Mouse (Mus musculus) neural tube, embryonic 11.5 days (tissue): ENCODE measurements around the gene Papln. TPM values are rescaled to one million over a fixed set of nuclear protein-coding genes. Genes with fewer than 3 reads are reported as not detected.

Experiments used
- ATAC-seq: fragments of 200-750 bp; cut with Nextera tagmentation; 2 replicates; pipeline ENCODE4 v1.8.0; 2017; ENCODE audit warnings: moderate number of reproducible peaks, mild to moderate bottlenecking, moderate TSS enrichment, moderate library complexity; ENCODE audit not compliant: insufficient read depth, low FRiP score, low TSS enrichment
- DNase-seq: peaks from one replicate; pipeline ENCODE4 v3.0.0-alpha.2; 2015; ENCODE audit warnings: low spot score
- H3K27ac ChIP-seq: fragments of 300-500 bp; sonication (generic); 2 replicates; pipeline ENCODE4 v1.5.1; 2014; ENCODE audit warnings: low read depth, mild to moderate bottlenecking, low read length
- H3K27me3 ChIP-seq: fragments of 300-500 bp; sonication (generic); 2 replicates; pipeline ENCODE4 v1.6.1; 2014; ENCODE audit warnings: mild to moderate bottlenecking, low read length, mixed read lengths; ENCODE audit not compliant: control insufficient read depth, insufficient read depth
- H3K36me3 ChIP-seq: fragments of 300-500 bp; sonication (generic); 2 replicates; pipeline ENCODE4 v1.6.1; 2014; ENCODE audit warnings: mild to moderate bottlenecking, low read length, moderate library complexity, mixed read lengths; ENCODE audit not compliant: control insufficient read depth, insufficient read depth
- H3K4me1 ChIP-seq: fragments of 300-500 bp; sonication (generic); 2 replicates; pipeline ENCODE4 v1.6.1; 2014; ENCODE audit warnings: low read length, mixed read lengths; ENCODE audit not compliant: control insufficient read depth, insufficient read depth
- H3K4me2 ChIP-seq: fragments of 300-500 bp; sonication (generic); 2 replicates; pipeline ENCODE4 v1.6.1; 2014; ENCODE audit warnings: low read depth, mild to moderate bottlenecking, moderate library complexity
- H3K4me3 ChIP-seq: fragments of 300-500 bp; sonication (generic); 2 replicates; pipeline ENCODE4 v1.5.1; 2014; ENCODE audit warnings: low read depth, low read length
- H3K9ac ChIP-seq: fragments of 300-500 bp; sonication (generic); 2 replicates; pipeline ENCODE4 v1.6.1; 2014; ENCODE audit warnings: mild to moderate bottlenecking, low read length
- H3K9me3 ChIP-seq: fragments of 300-500 bp; sonication (generic); 2 replicates; pipeline ENCODE4 v1.6.1; 2016; ENCODE audit warnings: low read length; ENCODE audit not compliant: control insufficient read depth
- WGBS: fragments of 180-500 bp; shearing (Covaris S2); extraction: QIAGEN DNeasy Blood & Tissue Kit; methylation state at CpG from one replicate; pipeline ENCODE4 v1.1.7; 2014; 5-methylcytosine and 5-hydroxymethylcytosine counted together
- polyA plus RNA-seq: library from polyadenylated mRNA; unstranded; fragments of >200 nt; fragmentation: Nextera tagmentation; extraction: Ambion mirVana; gene quantifications from 2 replicates; pipeline ENCODE4 v1.2.1, GENCODE M21; 2014

Papln gene
- polyA plus RNA-seq, result 0.07 and 0.09 TPM in 2 replicates

DNA sequence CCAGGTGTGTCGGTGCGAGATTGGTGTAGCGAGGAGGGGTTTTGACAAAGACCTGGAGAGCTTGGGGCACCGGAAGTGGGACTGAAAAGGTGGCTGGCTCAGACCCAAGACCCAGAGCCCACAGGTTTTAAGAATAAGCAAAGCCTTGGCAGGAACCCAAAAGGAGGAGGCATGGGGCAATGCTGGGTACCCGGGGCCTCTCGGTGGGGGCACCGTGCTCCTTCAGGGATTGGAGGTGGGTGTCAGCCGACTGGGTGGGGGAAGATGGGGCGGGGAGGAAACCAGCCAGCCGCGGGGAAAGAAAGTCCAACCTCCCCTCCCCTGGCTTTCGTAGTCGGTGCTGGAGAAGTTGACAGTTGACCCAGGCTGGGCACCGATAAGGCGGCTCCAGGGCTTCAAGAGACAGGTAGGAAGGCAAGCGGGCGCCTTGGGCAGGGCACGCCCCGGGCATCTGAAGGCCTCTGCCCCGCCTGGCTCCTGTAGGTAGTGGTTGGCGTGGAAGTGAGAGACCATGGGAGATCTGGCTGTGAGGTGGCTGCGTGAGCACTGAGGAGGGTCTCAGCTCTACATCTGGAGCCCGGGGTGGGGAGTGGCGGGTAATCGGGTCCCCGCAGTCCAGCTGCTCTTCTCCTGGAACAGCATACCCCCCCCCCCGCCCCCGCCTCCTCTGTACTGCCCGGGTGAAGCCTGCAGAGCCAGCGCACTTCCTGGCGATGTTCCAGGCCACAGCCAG is at the start of gene Papln:
TSS of gene Papln (plus strand) at position 324 of the 733 bp plus-strand sequence.
- peaks cover 16% of the 10 kb centered on the region for H3K4me1 ChIP-seq
- peak within 1 kb of the TSS; percentile 44 for H3K4me2 ChIP-seq
- no peaks in the 10 kb centered on the region for H3K9me3 ChIP-seq
- 0 out of 2 replicates have a peak within 1 kb of the TSS, but pooled peaks have one; percentile 10 for H3K9ac ChIP-seq
- ATAC-seq, result no peak
- 15% methylated on average over 28 of the region's 31 CpGs for WGBS
- no peaks in the 10 kb centered on the region for H3K36me3 ChIP-seq
- no peaks in the 10 kb centered on the region; the same call in 1 of the 2 replicates for H3K27me3 ChIP-seq
- no peak within 1 kb of the TSS for H3K27ac ChIP-seq
- no peak for DNase-seq
- H3K4me3 ChIP-seq, result peak within 1 kb of the TSS; percentile 12; the same call in 1 of the 2 replicates

DNA sequence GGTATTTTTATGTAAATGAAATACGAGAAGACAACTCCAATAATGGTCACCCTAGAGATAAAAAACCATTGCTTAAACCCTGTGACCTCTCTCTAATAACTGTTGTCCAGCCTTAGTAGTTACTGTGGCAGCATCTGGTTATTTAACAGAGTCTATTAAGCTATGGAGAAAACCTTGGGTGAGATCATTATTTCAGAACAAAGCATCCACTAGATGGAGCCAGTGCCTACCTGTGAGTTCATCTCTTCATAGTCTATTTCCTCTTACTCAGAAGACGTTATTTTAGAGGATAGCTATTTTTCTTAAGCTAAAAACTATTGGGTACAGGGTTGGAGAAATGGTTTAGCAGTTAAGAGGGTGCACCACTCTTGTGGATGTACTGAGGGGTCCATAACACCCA is 49.7 kb upstream of the Papln start:
- no peaks in the 10 kb centered on the region for H3K9me3 ChIP-seq
- H3K36me3 ChIP-seq, result peaks cover 10% of the 10 kb centered on the region

DNA sequence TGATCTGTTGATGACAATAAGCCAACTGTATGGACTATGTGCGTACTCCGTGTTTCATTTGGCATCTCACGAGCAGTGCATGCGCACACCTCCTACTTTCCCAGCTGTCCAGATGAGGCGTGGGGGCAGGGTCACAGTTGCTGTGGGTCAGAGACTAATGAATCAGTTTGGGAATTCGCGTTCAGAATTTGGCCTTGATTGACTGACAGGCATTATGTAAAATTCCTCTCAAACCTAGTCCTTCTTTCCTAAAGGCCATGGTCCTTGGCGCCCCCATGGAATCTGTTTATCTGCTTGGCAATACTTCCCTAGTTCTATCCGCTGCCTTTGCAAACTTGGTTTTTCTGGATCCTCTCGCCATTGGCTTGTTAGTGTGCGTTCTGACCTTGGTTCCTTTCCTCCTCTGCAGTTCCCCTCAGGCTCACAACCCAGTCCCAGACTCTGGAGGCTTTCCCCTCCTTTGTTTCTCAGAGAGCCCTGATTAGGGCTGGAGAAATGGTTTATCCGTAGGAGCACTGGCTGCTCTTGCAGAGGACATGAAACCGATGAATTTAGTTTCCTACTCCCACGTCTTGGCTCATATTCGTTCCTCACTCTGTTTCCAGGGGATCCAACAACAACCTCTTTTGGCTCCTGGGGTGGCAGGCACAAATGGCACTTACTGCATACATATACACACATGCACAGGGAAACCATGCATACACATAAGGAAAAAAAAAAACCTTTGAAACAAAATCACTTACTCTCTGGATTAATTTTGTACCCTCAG is 46.8 kb upstream of the Papln start:
- Histone ChIP-seq H3K9me3 (no peaks in the 10 kb centered on the region), H3K4me2 (no peak overlapping the region), H3K36me3 (peaks cover 12% of the 10 kb centered on the region), H3K4me1 (no peaks in the 10 kb centered on the region), H3K9ac (no peak overlapping the region), H3K4me3 (no peak overlapping the region), H3K27ac (no peak overlapping the region), H3K27me3 (no peaks in the 10 kb centered on the region)
- DNase-seq (no peak), ATAC-seq (no peak)
- 90% methylated on average over 15 of the region's 15 CpGs for WGBS

More for the DNA sequence above, 49.7 kb upstream of the Papln start:
- WGBS, result 67% methylated on average over 2 of the region's 2 CpGs
- Histone ChIP-seq H3K4me2 (no peak overlapping the region), H3K4me3 (no peak overlapping the region), H3K27ac (no peak overlapping the region), H3K4me1 (no peaks in the 10 kb centered on the region), H3K27me3 (no peaks in the 10 kb centered on the region), H3K9ac (no peak overlapping the region)
- peak; percentile 28 for DNase-seq
- ATAC-seq, result no peak

DNA sequence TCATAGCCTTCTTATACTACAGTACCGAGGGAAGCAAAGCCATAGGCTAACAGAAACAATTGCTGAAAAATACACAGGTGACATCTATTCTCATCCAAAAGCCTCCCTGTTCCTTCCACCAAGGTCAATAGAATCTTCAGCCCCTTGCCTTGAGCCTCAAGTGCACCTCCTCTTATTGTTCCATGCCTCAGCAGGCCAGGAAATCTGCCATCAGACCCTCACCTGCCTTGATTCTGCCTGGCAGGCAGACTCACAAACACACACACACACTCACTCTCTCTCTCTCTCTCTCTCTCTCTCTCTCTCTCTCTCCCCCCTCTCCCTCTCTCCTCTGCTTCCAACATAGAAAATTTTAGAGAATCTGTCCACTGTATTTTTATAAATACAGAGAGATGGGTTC is 44.0 kb upstream of the Papln start:
- Histone ChIP-seq H3K27ac (no peak overlapping the region), H3K4me3 (no peak overlapping the region), H3K36me3 (peaks cover 13% of the 10 kb centered on the region), H3K9ac (no peak overlapping the region), H3K4me2 (no peak overlapping the region), H3K4me1 (no peaks in the 10 kb centered on the region), H3K27me3 (no peaks in the 10 kb centered on the region), H3K9me3 (no peaks in the 10 kb centered on the region)
- WGBS, result 78% methylated on average over 1 of the region's 1 CpGs
- DNase-seq (no peak), ATAC-seq (no peak)

DNA sequence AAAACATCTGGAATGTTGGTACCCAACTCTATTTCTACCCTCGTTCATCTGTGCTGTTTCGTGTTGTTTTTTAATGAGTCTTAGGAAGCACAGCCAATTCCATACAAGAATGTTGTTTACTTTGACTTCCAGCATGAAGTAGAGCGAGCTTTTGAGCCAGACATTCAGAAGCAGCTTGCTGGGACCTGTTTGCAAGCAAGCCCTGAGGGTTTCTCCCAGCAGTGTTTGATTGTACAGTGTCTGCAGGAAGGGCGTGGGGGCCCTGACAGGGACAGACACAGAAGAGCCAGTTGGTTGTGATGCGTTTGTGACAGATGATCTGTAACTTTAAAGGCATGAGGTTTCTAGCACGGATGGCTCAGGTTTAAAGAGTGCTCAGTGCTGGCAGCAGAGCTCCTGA is 42.2 kb upstream of the Papln start:
- H3K4me1 ChIP-seq, result no peaks in the 10 kb centered on the region
- no peak overlapping the region for H3K27ac ChIP-seq
- WGBS, result 78% methylated on average over 6 of the region's 6 CpGs
- no peaks in the 10 kb centered on the region for H3K9me3 ChIP-seq
- no peaks in the 10 kb centered on the region for H3K27me3 ChIP-seq
- peaks cover 16% of the 10 kb centered on the region for H3K36me3 ChIP-seq
- no peak overlapping the region for H3K9ac ChIP-seq
- no peak overlapping the region for H3K4me2 ChIP-seq
- ATAC-seq, result no peak
- no peak overlapping the region for H3K4me3 ChIP-seq
- DNase-seq, result no peak

DNA sequence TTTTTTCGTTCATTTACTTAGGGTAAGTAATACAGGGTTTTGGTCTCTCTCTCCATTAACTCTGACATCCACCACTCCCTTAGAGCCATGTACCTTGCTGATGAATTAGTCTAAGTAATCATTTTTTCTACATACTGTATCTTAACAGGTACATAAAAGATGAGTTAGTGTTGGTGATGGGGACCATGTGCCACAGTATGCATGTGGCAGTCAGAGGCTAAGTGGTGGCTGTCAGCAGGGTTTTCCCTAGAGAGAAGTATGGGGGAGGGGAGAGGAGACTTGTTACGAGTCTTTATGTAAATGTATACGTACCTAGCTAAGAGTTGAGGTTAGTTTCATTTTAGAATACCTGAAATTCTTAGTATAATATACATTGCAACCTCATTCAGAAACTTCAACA is 40.4 kb upstream of the Papln start:
- WGBS, result 83% methylated on average over 3 of the region's 3 CpGs
- no peaks in the 10 kb centered on the region for H3K9me3 ChIP-seq
- DNase-seq (no peak), ATAC-seq (no peak)
- no peaks in the 10 kb centered on the region for H3K27me3 ChIP-seq
- H3K4me3 ChIP-seq, result no peak overlapping the region
- no peak overlapping the region for H3K9ac ChIP-seq
- H3K4me1 ChIP-seq, result no peaks in the 10 kb centered on the region
- H3K4me2 ChIP-seq, result no peak overlapping the region
- H3K27ac ChIP-seq, result no peak overlapping the region
- peaks cover 13% of the 10 kb centered on the region for H3K36me3 ChIP-seq

DNA sequence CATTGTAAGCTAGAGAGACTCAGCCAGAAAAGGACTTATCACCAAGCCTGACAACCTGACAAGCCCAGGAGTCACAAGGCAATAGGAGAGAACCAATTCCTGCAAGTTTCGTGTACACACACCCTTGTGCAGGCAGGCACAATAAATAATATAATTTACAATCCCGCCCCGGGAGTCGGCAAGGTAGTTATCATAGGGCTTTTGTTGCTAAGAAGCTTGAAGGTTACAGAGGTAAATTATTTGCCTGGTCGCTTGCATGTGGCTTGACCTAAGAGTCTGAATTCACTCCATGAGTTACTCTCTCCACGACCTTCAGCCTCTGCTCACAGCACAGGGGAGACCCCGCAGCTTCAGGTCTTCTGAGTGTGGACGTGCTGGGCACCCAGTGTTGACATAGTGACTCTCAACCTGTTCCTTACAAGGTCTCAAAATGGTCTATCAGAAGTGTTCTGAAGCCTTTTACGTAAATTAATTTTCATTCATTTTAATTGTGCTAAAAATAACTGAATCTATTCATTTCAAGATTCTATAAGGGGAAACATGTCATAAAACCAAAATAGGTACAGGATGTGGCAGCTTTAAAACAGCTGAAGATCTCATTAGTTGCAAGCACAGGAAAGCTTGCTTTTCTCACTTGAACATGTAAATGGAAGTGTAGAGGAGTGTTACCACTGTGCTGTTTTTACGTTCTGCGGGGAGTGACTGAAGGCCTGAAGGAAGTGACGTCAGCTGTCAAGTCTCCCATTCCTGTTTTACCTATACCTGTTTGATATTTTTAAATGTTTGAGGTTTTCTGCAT is 36.7 kb upstream of the Papln start:
- ATAC-seq (no peak), DNase-seq (no peak)
- Histone ChIP-seq H3K4me2 (no peak overlapping the region), H3K9ac (no peak overlapping the region), H3K36me3 (peaks cover 22% of the 10 kb centered on the region), H3K27ac (no peak overlapping the region), H3K9me3 (no peaks in the 10 kb centered on the region), H3K4me1 (no peaks in the 10 kb centered on the region), H3K4me3 (no peak overlapping the region), H3K27me3 (no peaks in the 10 kb centered on the region)
- WGBS, result 82% methylated on average over 12 of the region's 12 CpGs

DNA sequence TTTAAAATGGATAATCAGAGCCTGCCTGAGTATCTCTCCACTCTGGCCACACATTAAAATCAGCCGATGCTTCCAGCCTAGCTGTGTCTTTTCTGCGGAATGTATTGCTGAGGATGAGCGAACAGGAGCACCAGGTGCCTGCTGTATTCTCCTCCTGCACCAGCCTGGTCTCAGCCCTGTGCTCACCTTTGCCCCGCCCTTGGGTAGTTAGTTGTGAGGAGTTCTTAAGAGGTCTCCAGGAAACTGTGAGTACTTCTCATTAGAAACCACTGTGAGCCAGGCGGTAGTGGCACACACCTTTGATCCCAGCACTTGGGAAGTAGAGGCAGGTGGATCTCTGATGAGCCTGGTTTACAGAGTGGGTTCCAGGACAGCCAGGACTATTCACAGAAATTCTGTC is 31.2 kb upstream of the Papln start:
- peaks cover 23% of the 10 kb centered on the region for H3K36me3 ChIP-seq
- H3K4me3 ChIP-seq, result no peak overlapping the region
- no peaks in the 10 kb centered on the region for H3K27me3 ChIP-seq
- no peaks in the 10 kb centered on the region for H3K4me1 ChIP-seq
- DNase-seq (no peak), ATAC-seq (no peak)
- H3K4me2 ChIP-seq, result no peak overlapping the region
- no peaks in the 10 kb centered on the region for H3K9me3 ChIP-seq
- no peak overlapping the region for H3K9ac ChIP-seq
- 94% methylated on average over 5 of the region's 5 CpGs for WGBS
- no peak overlapping the region for H3K27ac ChIP-seq
